ENCODE assay signal across 8 mouse cellular contexts in genomic region chr1:132137935-132138575, GRCm38 (mm10). TPM values are rescaled to one million over a fixed set of nuclear protein-coding genes. Genes with fewer than 3 reads are reported as not detected.
DNase-seq lines count a peak whose midpoint lies in the region; ATAC-seq lines count a peak whose summit lies in the region.

No protein-coding gene starts in this region.

- peaks cover 48% of the 10 kb centered on the region for H3K27me3 ChIP-seq in hindbrain, embryonic 13.5 days
- H3K27me3 ChIP-seq in liver, embryonic 15.5 days = peaks cover 39% of the 10 kb centered on the region

- intact Hi-C loops in left cerebral cortex, postnatal 14 days (cut with DNase I) = no loop called here

- 0 out of 2 replicates have a peak, but pooled peaks have one; percentile 19 for ATAC-seq in hindbrain, embryonic 13.5 days (ENCODE audit: low FRiP score)
- no peak for ATAC-seq in liver, embryonic 15.5 days (ENCODE audit: insufficient read depth)

- DNase-seq in kidney, adult 11 months = peak; percentile 37
- DNase-seq in kidney, adult 8-10 months = no peak
- peak; percentile 68 for DNase-seq in R1 (ENCODE audit: low read depth, low spot score)
- no peak for DNase-seq in cerebellum, postnatal 36 days
- no peak for DNase-seq in thymus, postnatal 4 days
- DNase-seq in left cerebral cortex, postnatal 14 days (ENCODE audit: low spot score in 2 of 2) = no peak

- no peak overlapping the region for H3K4me2 ChIP-seq in hindbrain, embryonic 13.5 days
- H3K4me2 ChIP-seq in liver, embryonic 15.5 days = peak overlapping the region; percentile 72

- H3K9me3 ChIP-seq in hindbrain, embryonic 13.5 days = no peaks in the 10 kb centered on the region
- H3K9me3 ChIP-seq in liver, embryonic 15.5 days (replicated peaks) = no peaks in the 10 kb centered on the region

- WGBS in hindbrain, embryonic 13.5 days = 67% methylated on average over 9 of the region's 9 CpGs
- 37% methylated on average over 9 of the region's 9 CpGs for WGBS in liver, embryonic 15.5 days (ENCODE audit: insufficient replicate concordance)

- H3K9ac ChIP-seq in hindbrain, embryonic 13.5 days = no peak overlapping the region
- no peak overlapping the region for H3K9ac ChIP-seq in liver, embryonic 15.5 days

- H3K27ac ChIP-seq in hindbrain, embryonic 13.5 days = no peak overlapping the region
- no peak overlapping the region for H3K27ac ChIP-seq in liver, embryonic 15.5 days (replicated peaks)

- H3K4me3 ChIP-seq in hindbrain, embryonic 13.5 days = no peak overlapping the region
- H3K4me3 ChIP-seq in liver, embryonic 15.5 days (replicated peaks) = peak overlapping the region; percentile 57; the same call in 1 of the 2 replicates

- H3K4me1 ChIP-seq in hindbrain, embryonic 13.5 days (replicated peaks) = peaks cover 17% of the 10 kb centered on the region
- H3K4me1 ChIP-seq in liver, embryonic 15.5 days (replicated peaks) = peaks cover 32% of the 10 kb centered on the region

- no peaks in the 10 kb centered on the region for H3K36me3 ChIP-seq in hindbrain, embryonic 13.5 days
- H3K36me3 ChIP-seq in liver, embryonic 15.5 days (replicated peaks) = no peaks in the 10 kb centered on the region

RNA-seq across cellular contexts. Expression of gene Cdk18, which starts 1.4 kb away (rescaled TPM):
- 0.31 and 0.32 TPM in 2 replicates for polyA plus RNA-seq in hindbrain, embryonic 13.5 days (2015; fragmentation: Nextera tagmentation; extraction: Ambion mirVana)
- 1.3 TPM in 2 replicates for polyA plus RNA-seq in liver, embryonic 15.5 days (2015; fragmentation: Nextera tagmentation; extraction: Ambion mirVana)
- 10 to 100 TPM; 17.0 to 28.3 TPM for total RNA-seq in left cerebral cortex, postnatal 14 days (2021)

RNA-seq across cellular contexts. Expression of gene Lemd1, which starts 53.2 kb away (rescaled TPM):
- polyA plus RNA-seq in hindbrain, embryonic 13.5 days (2015; fragmentation: Nextera tagmentation; extraction: Ambion mirVana) = 24.8 and 25.7 TPM in 2 replicates
- polyA plus RNA-seq in liver, embryonic 15.5 days (2015; fragmentation: Nextera tagmentation; extraction: Ambion mirVana) = not detected in 2 replicates
- total RNA-seq in left cerebral cortex, postnatal 14 days (2021) = 1 to 10 TPM; 4.1 to 4.6 TPM

RNA-seq across cellular contexts. Expression of gene AC124108.1, which starts 53.2 kb away (rescaled TPM):
- 4.2 and 4.8 TPM in 2 replicates for polyA plus RNA-seq in hindbrain, embryonic 13.5 days (2015; fragmentation: Nextera tagmentation; extraction: Ambion mirVana)
- polyA plus RNA-seq in liver, embryonic 15.5 days (2015; fragmentation: Nextera tagmentation; extraction: Ambion mirVana) = not detected in 2 replicates
- 1 to 10 TPM; 3.7 to 3.9 TPM for total RNA-seq in left cerebral cortex, postnatal 14 days (2021)

Comparison
In these comparisons a context has a peak if more than half of its experiments do, and no peak if none do; other contexts are left out.
1. DNase-seq: peak in kidney, adult 11 months (single experiment) and R1 (single experiment); none in kidney, adult 8-10 months (0 of 2), cerebellum, postnatal 36 days (0 of 2), thymus, postnatal 4 days (single experiment) and left cerebral cortex, postnatal 14 days (0 of 2).
2. RNA of gene Lemd1, which starts 53.2 kb away (polyA plus RNA-seq): 24.8 to 25.7 TPM in hindbrain, embryonic 13.5 days; not detected in liver, embryonic 15.5 days; every median in the first group is over 10 times any median in the second.